Comparison of ENCODE assay signal across 12 mouse cellular contexts in the genomic region with DNA sequence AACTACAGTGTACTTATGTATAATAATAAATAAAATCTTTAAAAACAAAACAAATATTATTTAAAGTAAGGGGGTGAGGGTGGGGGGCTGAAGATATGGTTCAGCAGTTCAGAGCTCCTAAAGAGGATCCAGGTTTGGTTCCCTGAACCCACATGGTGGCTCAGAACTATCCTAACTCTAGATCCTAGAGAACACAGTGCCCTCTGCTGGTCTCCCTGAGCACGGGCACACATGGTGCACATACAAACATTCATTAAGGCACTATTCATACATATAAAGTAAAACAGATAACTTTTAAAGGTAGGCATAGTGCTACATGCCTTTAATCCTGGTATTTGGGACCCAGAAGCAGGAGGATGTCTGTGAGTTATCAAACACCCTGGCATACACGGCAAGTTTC. TPM values are rescaled to one million over a fixed set of nuclear protein-coding genes. Genes with fewer than 3 reads are reported as not detected.
DNase-seq lines count a peak whose midpoint lies in the region; ATAC-seq and TF ChIP-seq lines count a peak whose summit lies in the region.
"Had no signal": no experiment of that assay in that cellular context is flagged by ENCODE, and none has a peak within 500 bp of the region (broad histone marks: within the 10 kb centered on the region; RNA-seq: fewer than 3 reads in every experiment).

No protein-coding gene starts in this region.

- no peak overlapping the region for H3K4me2 ChIP-seq in liver, embryonic 11.5 days
- H3K4me2 ChIP-seq in hindbrain, embryonic 13.5 days: no peak overlapping the region
- H3K4me2 ChIP-seq: stomach, embryonic 15.5 days had no signal

- no peaks in the 10 kb centered on the region for H3K27me3 ChIP-seq in liver, adult 2 months (ENCODE audit: control insufficient read depth, insufficient read depth, low read length)
- no peaks in the 10 kb centered on the region; the same call in 1 of the 2 replicates for H3K27me3 ChIP-seq in liver, embryonic 11.5 days (replicated peaks; ENCODE audit: control insufficient read depth, insufficient read depth, low read length)
- H3K27me3 ChIP-seq in hindbrain, embryonic 13.5 days: no peaks in the 10 kb centered on the region
- H3K27me3 ChIP-seq: stomach, embryonic 15.5 days had no signal

- H3K9me3 ChIP-seq in liver, embryonic 11.5 days (ENCODE audit: control insufficient read depth, low read length): no peaks in the 10 kb centered on the region
- H3K9me3 ChIP-seq in hindbrain, embryonic 13.5 days: no peaks in the 10 kb centered on the region
- H3K9me3 ChIP-seq: stomach, embryonic 15.5 days had no signal

- no peak overlapping the region for H3K9ac ChIP-seq in liver, adult 2 months (ENCODE audit: low read depth, low read length)
- H3K9ac ChIP-seq in liver, embryonic 11.5 days (ENCODE audit: low read depth, low read length): no peak overlapping the region
- no peak overlapping the region for H3K9ac ChIP-seq in hindbrain, embryonic 13.5 days
- H3K9ac ChIP-seq: stomach, embryonic 15.5 days had no signal

- peak; percentile 66; the same call in 1 of the 2 replicates for TF ChIP-seq CTCF in liver, adult 2 months (IDR thresholded peaks at IDR 0.05; ENCODE audit: low read depth, low read length)

- peak; percentile 32 for DNase-seq in embryo, embryonic 10.5 days (ENCODE audit: low spot score)
- no peak for DNase-seq in embryo, embryonic 9.5 days (ENCODE audit: extremely low spot score)
- DNase-seq in liver, adult 2 months (ENCODE audit: extremely low read depth, low read depth, low spot score): no peak
- DNase-seq in liver, embryonic 11.5 days (ENCODE audit: low spot score): no peak
- peak; percentile 34 for DNase-seq in NIH3T3 (ENCODE audit: low read depth)
- DNase-seq in induced T-regulatory cell, adult 2 months (ENCODE audit: low read depth): peak; percentile 53
- DNase-seq in left cerebral cortex, adult 8-10 months (ENCODE audit: low spot score in 2 of 2): no peak
- DNase-seq: cerebellum, adult 11-12 months; gastrocnemius, postnatal 25 days; lung, postnatal 10 days had no signal

- WGBS in liver, adult 2 months: 92% methylated on average over 2 of the region's 2 CpGs
- 84% methylated on average over 2 of the region's 2 CpGs for WGBS in liver, embryonic 11.5 days
- WGBS in hindbrain, embryonic 13.5 days: 95% methylated on average over 2 of the region's 2 CpGs

- no peak overlapping the region for H3K4me3 ChIP-seq in liver, adult 2 months (ENCODE audit: insufficient read depth, low read depth, low read length)
- no peak overlapping the region for H3K4me3 ChIP-seq in liver, embryonic 11.5 days (ENCODE audit: low read depth, low read length)
- no peak overlapping the region for H3K4me3 ChIP-seq in hindbrain, embryonic 13.5 days
- H3K4me3 ChIP-seq: stomach, embryonic 15.5 days had no signal

- no peaks in the 10 kb centered on the region for H3K4me1 ChIP-seq in liver, adult 2 months (ENCODE audit: control insufficient read depth, insufficient read depth, low read length)
- H3K4me1 ChIP-seq in liver, embryonic 11.5 days (replicated peaks; ENCODE audit: control insufficient read depth, insufficient read depth, low read length): no peaks in the 10 kb centered on the region
- H3K4me1 ChIP-seq in hindbrain, embryonic 13.5 days (replicated peaks): no peaks in the 10 kb centered on the region
- H3K4me1 ChIP-seq: stomach, embryonic 15.5 days had no signal

- no peak for TF ChIP-seq POLR2A in liver, adult 2 months (IDR thresholded peaks at IDR 0.05; ENCODE audit: extremely low read depth, insufficient read depth, low read length)

- no peak for ATAC-seq in liver, embryonic 11.5 days (replicated peaks; ENCODE audit: low FRiP score)
- no peak for ATAC-seq in hindbrain, embryonic 13.5 days (ENCODE audit: low FRiP score)

- peaks cover 87% of the 10 kb centered on the region for H3K36me3 ChIP-seq in liver, adult 2 months (ENCODE audit: control insufficient read depth, insufficient read depth, low read length)
- no peaks in the 10 kb centered on the region; the same call in 1 of the 2 replicates for H3K36me3 ChIP-seq in liver, embryonic 11.5 days (ENCODE audit: control insufficient read depth, insufficient read depth, low read length)
- H3K36me3 ChIP-seq in hindbrain, embryonic 13.5 days: no peaks in the 10 kb centered on the region
- H3K36me3 ChIP-seq: stomach, embryonic 15.5 days had no signal

- no peaks in the 10 kb centered on the region for H3K79me2 ChIP-seq in liver, adult 2 months (ENCODE audit: control insufficient read depth, insufficient read depth, low read length)

- no peak overlapping the region for H3K27ac ChIP-seq in liver, adult 2 months (replicated peaks; ENCODE audit: insufficient read depth, low read depth, low read length)
- H3K27ac ChIP-seq in liver, embryonic 11.5 days (ENCODE audit: low read depth, low read length): no peak overlapping the region
- no peak overlapping the region for H3K27ac ChIP-seq in hindbrain, embryonic 13.5 days
- H3K27ac ChIP-seq: stomach, embryonic 15.5 days had no signal

RNA-seq across cellular contexts. Expression of a gene that starts 9.3 kb away (rescaled TPM):
- 24.7 and 30.0 TPM in 2 replicates for total RNA-seq in liver, adult 2 months (2014; rRNA removed)
- polyA plus RNA-seq in liver, adult 2 months (2012; rRNA removed): 17.6 and 17.8 TPM in 2 replicates
- 384 and 397 TPM in 2 replicates for polyA plus RNA-seq in liver, embryonic 11.5 days (2014; fragmentation: Nextera tagmentation; extraction: Ambion mirVana)
- total RNA-seq in left cerebral cortex, adult 8-10 months (2022): 10 to 100 TPM; 57.5 to 60.9 (median 59.4) TPM
- polyA plus RNA-seq in hindbrain, embryonic 13.5 days (2015; fragmentation: Nextera tagmentation; extraction: Ambion mirVana): 125 and 129 TPM in 2 replicates

RNA-seq across cellular contexts. Expression of a gene that starts 14.4 kb away (rescaled TPM):
- total RNA-seq in liver, adult 2 months (2014; rRNA removed): 92.9 and 115 TPM in 2 replicates
- polyA plus RNA-seq in liver, adult 2 months (2012; rRNA removed): 37.4 and 37.9 TPM in 2 replicates
- 3.0 and 3.7 TPM in 2 replicates for polyA plus RNA-seq in liver, embryonic 11.5 days (2014; fragmentation: Nextera tagmentation; extraction: Ambion mirVana)
- 1 to 10 TPM; 7.8 to 8.3 (median 8.2) TPM for total RNA-seq in left cerebral cortex, adult 8-10 months (2022)
- polyA plus RNA-seq in hindbrain, embryonic 13.5 days (2015; fragmentation: Nextera tagmentation; extraction: Ambion mirVana): 3.0 and 3.5 TPM in 2 replicates

RNA-seq across cellular contexts. Expression of a gene that starts 26.0 kb away (rescaled TPM):
- 921 and 1,015 TPM in 2 replicates for total RNA-seq in liver, adult 2 months (2014; rRNA removed)
- 794 TPM in 2 replicates for polyA plus RNA-seq in liver, adult 2 months (2012; rRNA removed)
- polyA plus RNA-seq in liver, embryonic 11.5 days (2014; fragmentation: Nextera tagmentation; extraction: Ambion mirVana): 3,476 and 3,859 TPM in 2 replicates
- 1,000 to 10,000 TPM; 1,345 to 1,743 (median 1,563) TPM for total RNA-seq in left cerebral cortex, adult 8-10 months (2022)
- polyA plus RNA-seq in hindbrain, embryonic 13.5 days (2015; fragmentation: Nextera tagmentation; extraction: Ambion mirVana): 2,639 and 2,680 TPM in 2 replicates

RNA-seq across cellular contexts. Expression of a gene that starts 27.5 kb away (rescaled TPM):
- total RNA-seq in liver, adult 2 months (2014; rRNA removed): 3.2 and 4.4 TPM in 2 replicates
- polyA plus RNA-seq in liver, adult 2 months (2012; rRNA removed): 6.8 and 8.1 TPM in 2 replicates
- polyA plus RNA-seq in liver, embryonic 11.5 days (2014; fragmentation: Nextera tagmentation; extraction: Ambion mirVana): 9.9 and 11.1 TPM in 2 replicates
- total RNA-seq in left cerebral cortex, adult 8-10 months (2022): 10 to 100 TPM; 11.7 to 16.1 (median 14.8) TPM
- 19.7 and 20.9 TPM in 2 replicates for polyA plus RNA-seq in hindbrain, embryonic 13.5 days (2015; fragmentation: Nextera tagmentation; extraction: Ambion mirVana)

RNA-seq across cellular contexts. Expression of a gene that starts 49.4 kb away (rescaled TPM):
- 7.9 and 10.7 TPM in 2 replicates for total RNA-seq in liver, adult 2 months (2014; rRNA removed)
- 9.2 and 12.8 TPM in 2 replicates for polyA plus RNA-seq in liver, adult 2 months (2012; rRNA removed)
- polyA plus RNA-seq in liver, embryonic 11.5 days (2014; fragmentation: Nextera tagmentation; extraction: Ambion mirVana): 19.1 TPM in 2 replicates
- total RNA-seq in left cerebral cortex, adult 8-10 months (2022): 10 to 100 TPM; 11.9 to 13.7 (median 12.8) TPM
- 16.4 and 17.6 TPM in 2 replicates for polyA plus RNA-seq in hindbrain, embryonic 13.5 days (2015; fragmentation: Nextera tagmentation; extraction: Ambion mirVana)

Comparison
In these comparisons a context has a peak if more than half of its experiments do, and no peak if none do; other contexts are left out.
1. DNase-seq: peak in embryo, embryonic 10.5 days (single experiment), NIH3T3 (single experiment) and induced T-regulatory cell, adult 2 months (single experiment); none in embryo, embryonic 9.5 days (single experiment), liver, adult 2 months (single experiment), liver, embryonic 11.5 days (single experiment) and left cerebral cortex, adult 8-10 months (0 of 2).